Mouse (Mus musculus): ENCODE data around the gene Lhfpl4. TPM values are rescaled to one million over a fixed set of nuclear protein-coding genes. Genes with fewer than 3 reads are reported as not detected.

Lhfpl4 gene
- polyA plus RNA-seq, 1 experiment from 2014 or later = 21.7 TPM

Other genes starting within 250 kb of the Lhfpl4 start
- 58.6 and 68.8 TPM in 2 replicates for gene Srgap3, start 248.1 kb downstream of the Lhfpl4 start, polyA plus RNA-seq (2014; fragmentation: Nextera tagmentation; extraction: Ambion mirVana)
- gene Thumpd3, start 149.2 kb downstream of the Lhfpl4 start, polyA plus RNA-seq (2014; fragmentation: Nextera tagmentation; extraction: Ambion mirVana) = 48.3 and 50.0 TPM in 2 replicates
- gene Setd5, start 118.0 kb downstream of the Lhfpl4 start, polyA plus RNA-seq (2014; fragmentation: Nextera tagmentation; extraction: Ambion mirVana) = 57.0 and 57.9 TPM in 2 replicates
- 38.6 and 40.4 TPM in 2 replicates for gene Mtmr14, start 42.5 kb upstream of the Lhfpl4 start, polyA plus RNA-seq (2014; fragmentation: Nextera tagmentation; extraction: Ambion mirVana)
- 4.7 and 5.5 TPM in 2 replicates for gene Cpne9, start 86.9 kb upstream of the Lhfpl4 start, polyA plus RNA-seq (2014; fragmentation: Nextera tagmentation; extraction: Ambion mirVana)
- 15.6 and 22.8 TPM in 2 replicates for gene Brpf1, start 111.8 kb upstream of the Lhfpl4 start, polyA plus RNA-seq (2014; fragmentation: Nextera tagmentation; extraction: Ambion mirVana)
- gene Ogg1, start 131.6 kb upstream of the Lhfpl4 start, polyA plus RNA-seq (2014; fragmentation: Nextera tagmentation; extraction: Ambion mirVana) = 9.2 and 9.8 TPM in 2 replicates
- 101 and 108 TPM in 2 replicates for gene Camk1, start 148.6 kb upstream of the Lhfpl4 start, polyA plus RNA-seq (2014; fragmentation: Nextera tagmentation; extraction: Ambion mirVana)
- gene Tada3, start 182.5 kb upstream of the Lhfpl4 start, polyA plus RNA-seq (2014; fragmentation: Nextera tagmentation; extraction: Ambion mirVana) = 72.2 and 81.9 TPM in 2 replicates
- 234 and 394 TPM in 2 replicates for gene Arpc4, start 182.7 kb upstream of the Lhfpl4 start, polyA plus RNA-seq (2014; fragmentation: Nextera tagmentation; extraction: Ambion mirVana)
- gene Ttll3, start 193.9 kb upstream of the Lhfpl4 start, polyA plus RNA-seq (2014; fragmentation: Nextera tagmentation; extraction: Ambion mirVana) = 7.3 and 7.8 TPM in 2 replicates
- 20.7 and 24.6 TPM in 2 replicates for gene Rpusd3, start 224.0 kb upstream of the Lhfpl4 start, polyA plus RNA-seq (2014; fragmentation: Nextera tagmentation; extraction: Ambion mirVana)
- gene Cidec, start 240.4 kb upstream of the Lhfpl4 start, polyA plus RNA-seq (2014; fragmentation: Nextera tagmentation; extraction: Ambion mirVana) = not detected in 2 replicates
- gene Jagn1, start 247.2 kb upstream of the Lhfpl4 start, polyA plus RNA-seq (2014; fragmentation: Nextera tagmentation; extraction: Ambion mirVana) = 86.1 and 96.9 TPM in 2 replicates

Measured in midbrain, embryonic 14.5 days (tissue).